Mouse (Mus musculus) v-Abl transformed pro-B cells (cell line): ENCODE measurements at regions not wholly inside any gene's neighbourhood (a gene's known extent, or its start where the extent isn't known, plus 50 kb on each side); places are given as distances from the start of the nearest gene placed in this dataset.

Experiments used
- in situ Hi-C, 2 experiments: fragments of 400-800 bp; cut with MboI; formaldehyde crosslinking; loops; one replicate each; pipeline ENCODE4 v1.15.1; 2025; ENCODE audit not compliant: unreplicated experiment in 2 of 2

DNA sequence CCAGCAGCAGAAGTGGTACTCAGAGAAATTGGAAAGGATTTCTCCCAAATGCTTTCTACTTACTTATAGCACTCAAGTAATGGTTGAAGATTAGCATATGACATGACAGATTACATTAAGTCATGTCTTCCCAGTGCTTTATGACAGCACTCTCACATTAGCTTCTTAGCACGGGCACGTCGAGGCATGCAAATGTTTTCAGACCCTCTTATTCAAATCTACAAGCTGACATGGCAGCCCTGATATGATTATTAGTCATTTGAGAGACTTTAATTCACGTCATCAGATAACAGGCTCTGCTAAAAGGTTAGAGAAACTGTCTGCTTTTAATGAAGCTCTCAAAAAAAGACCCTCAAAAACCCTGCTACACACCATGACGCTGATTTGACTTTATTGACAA is 590.1 kb downstream of the Lmo4 start:
- in situ Hi-C loops, result no loop called here

DNA sequence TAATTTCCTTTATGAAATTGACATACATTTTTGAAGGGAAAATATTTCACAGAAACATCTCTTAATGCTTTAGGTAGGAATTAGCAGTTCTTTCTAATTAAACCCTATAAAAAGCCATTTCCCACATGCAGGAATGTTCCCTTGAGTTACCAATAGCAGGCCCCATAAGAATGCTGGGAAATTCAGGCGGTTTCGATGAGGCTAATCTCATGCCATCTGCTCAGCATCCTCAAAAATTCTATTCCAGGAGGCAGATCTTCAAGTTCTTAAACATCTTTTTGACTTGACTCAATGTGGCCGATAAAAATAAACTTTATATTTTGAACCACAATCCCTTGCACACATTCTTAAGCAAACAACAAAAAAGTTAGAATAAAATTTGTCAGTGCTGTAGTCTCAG is 591.0 kb downstream of the Lmo4 start:
- in situ Hi-C loops, result no loop called here

DNA sequence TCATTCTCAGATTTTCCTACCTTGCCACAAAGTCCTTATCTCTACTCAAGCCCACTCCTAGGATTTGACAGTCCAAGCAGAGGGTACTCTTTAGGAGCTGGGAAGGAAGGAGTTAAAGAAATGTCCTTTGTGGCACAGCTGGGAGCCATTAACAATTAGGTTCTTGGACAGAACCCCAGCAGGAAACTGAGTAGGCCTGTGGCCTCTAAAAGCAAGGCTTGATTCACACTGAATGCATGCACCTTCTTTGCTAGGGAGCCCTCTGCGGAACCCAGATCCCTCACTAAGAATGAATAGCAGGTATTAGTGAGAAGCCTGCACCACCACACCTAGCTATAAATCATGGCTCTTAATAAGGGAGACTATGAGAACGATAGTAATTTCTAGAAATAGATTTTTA is 595.3 kb downstream of the Lmo4 start:
- in situ Hi-C loops, result no loop called here

DNA sequence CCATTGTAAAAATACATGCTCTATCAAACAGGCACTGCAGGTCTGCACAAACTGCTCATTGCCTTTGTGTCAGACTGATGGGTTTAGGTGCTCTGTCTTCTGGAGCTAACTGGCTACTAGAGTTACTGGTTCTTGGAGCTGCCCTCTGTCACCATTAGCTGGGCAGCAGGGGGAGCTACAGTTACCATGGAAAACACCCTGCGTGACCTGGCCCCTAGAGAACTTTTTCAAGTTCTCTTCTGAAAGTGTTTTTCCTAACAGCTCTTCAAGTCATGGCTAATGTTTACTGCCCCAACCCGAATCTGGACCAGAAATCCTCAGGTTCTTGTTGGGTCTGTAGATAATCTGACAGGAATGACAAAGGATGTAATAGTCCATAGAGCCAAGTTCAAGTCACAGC is 605.9 kb downstream of the Lmo4 start:
- in situ Hi-C loops, result no loop called here

DNA sequence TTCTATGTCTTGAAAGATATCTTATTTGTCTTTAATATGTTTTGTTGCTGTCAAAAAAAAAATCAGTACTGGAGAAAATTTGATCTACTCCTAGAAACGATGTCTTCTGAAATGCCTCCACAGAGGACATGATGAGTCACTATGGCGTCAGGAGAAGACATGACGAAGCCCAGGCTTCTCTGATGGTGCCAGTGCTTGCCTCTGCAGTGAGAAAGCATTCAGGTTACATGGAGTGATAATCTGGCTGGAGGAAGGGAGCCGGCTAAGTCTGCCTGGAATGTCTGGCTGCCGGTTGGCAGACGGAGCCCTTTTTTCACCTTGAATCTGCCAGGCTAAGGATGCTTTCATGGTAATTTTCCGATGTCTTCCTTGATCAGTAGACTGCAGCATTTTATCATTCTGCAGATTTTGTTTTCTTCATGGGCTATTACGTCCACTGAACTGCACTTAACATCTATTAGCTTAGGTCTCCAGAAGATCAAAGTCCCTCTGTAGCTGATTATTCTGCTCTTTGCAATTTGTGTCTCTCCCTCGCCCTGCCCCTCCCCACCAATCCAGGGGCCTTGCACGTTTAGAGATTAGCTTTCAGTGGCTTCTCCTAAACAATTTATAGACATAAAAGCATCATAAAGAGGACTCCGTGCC is 607.9 kb downstream of the Lmo4 start:
- in situ Hi-C loops, result no loop called here

GRCm38 (mm10) chr3:143596011-143596683 is 608.9 kb downstream of the Lmo4 start:
- in situ Hi-C loops, result no loop called here

GRCm38 (mm10) chr3:143595081-143595480 is 609.9 kb downstream of the Lmo4 start:
- in situ Hi-C loops, result no loop called here

DNA sequence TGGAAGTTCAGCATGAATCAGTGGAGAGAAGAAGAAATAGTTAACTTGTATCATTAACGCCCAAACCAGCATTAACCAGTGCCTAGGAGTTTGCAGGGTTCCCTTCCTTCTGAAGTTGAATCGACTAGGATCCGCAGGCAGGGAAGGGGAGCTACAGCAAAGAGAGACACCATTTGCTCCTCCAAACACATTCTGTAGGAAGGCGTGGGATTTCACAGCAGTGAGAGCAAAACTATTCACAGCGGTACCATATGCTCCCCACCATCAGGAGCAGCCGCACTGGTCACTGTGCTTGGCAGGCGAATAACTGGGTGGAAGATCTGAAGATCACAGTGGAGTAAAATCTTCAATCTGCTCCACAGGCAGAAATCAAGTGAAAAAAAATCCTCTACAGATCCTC is 610.3 kb downstream of the Lmo4 start:
- in situ Hi-C loops, result no loop called here

- in situ Hi-C loops, result no loop called here
Measured at GRCm38 (mm10) chr3:143586653-143587052, 618.4 kb downstream of the Lmo4 start.

DNA sequence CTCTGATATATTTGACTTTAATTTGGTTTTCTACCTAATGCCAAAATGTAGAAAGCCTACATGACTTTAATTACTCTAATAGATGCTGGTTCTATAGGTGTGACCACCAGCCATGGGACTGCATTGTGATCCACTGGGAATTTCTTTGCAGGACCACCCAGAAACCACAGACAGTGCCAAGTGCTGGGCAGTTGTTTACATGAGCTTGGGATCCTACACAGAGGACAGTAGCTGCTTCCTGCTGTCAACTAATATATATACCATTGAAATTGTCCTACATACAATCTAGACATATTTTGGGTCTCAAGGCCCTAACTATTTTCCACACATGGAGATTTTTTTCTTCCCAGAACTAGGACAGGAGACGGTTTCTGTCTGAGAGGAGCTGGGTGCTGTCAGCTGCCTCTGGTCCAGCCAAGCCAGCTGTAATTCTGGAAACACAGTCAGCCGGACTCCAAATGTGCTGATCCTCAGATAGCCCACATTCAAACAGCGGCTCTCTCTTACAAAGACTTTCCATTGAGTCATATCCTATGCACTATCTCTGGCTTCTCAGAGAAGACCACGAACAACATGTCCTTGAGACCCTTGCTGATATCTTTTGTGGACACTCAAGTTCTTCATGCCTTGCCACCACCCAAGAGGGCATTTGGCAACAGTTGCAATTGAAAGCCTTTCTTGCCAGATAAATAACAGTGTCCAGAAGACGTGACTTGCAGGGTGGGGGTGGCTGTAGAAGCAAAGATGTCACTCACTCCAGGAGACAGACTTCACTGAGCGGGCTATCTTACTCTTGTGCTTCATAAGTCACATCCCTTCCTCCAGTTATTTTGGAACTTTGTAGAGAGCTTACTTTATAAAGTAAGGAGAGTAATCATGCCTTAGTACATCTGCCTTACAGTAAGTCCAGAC is 620.1 kb downstream of the Lmo4 start:
- in situ Hi-C loops, result no loop called here

- in situ Hi-C loops, result no loop called here
Measured at GRCm38 (mm10) chr3:143576338-143577007, 628.5 kb downstream of the Lmo4 start.

DNA sequence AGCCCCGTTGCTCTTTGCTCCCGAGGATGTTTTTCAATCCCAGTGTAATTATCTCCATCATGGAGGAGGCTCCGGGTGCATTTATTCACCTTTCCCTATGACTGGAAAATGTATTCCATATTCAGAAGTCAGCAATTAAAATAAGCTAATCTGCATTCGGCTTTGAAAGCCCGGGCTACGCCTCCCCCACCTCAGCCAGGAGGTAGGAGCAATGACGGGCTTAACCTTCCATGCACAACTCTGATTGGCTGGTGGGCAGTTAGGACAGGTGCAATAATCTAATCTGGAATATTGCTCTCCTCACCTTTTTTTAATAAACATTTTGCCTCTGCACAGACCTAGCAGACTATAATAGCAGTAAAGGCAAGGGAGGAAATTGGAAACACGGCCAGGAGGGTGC is 629.3 kb downstream of the Lmo4 start:
- in situ Hi-C loops, result no loop called here

GRCm38 (mm10) chr3:143574035-143574864 is 630.8 kb downstream of the Lmo4 start:
- in situ Hi-C loops, result no loop called here

GRCm38 (mm10) chr3:143569930-143570329 is 635.1 kb downstream of the Lmo4 start:
- in situ Hi-C loops, result no loop called here

DNA sequence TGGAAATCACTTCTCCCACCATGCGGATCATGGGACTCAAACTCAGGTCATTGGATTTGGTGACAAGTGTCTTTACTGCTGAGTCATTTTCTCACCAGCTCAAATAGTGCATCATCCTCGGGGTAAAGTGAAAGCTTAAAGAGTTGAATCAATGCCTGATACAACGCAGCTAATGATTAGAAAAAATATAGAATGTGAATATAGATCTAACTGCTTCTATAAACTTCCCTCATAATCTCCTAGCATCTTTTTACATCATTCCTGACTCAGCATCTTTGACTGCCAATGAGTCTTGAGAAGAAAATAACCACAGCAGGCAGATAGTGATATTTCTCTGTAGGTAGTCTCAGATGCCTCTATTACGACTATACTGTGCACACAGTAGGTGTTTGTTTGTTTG is 640.0 kb downstream of the Lmo4 start:
- in situ Hi-C loops, result no loop called here

GRCm38 (mm10) chr3:143542811-143543210 is 661.0 kb upstream of the Pkn2 start:
- in situ Hi-C loops, result no loop called here

DNA sequence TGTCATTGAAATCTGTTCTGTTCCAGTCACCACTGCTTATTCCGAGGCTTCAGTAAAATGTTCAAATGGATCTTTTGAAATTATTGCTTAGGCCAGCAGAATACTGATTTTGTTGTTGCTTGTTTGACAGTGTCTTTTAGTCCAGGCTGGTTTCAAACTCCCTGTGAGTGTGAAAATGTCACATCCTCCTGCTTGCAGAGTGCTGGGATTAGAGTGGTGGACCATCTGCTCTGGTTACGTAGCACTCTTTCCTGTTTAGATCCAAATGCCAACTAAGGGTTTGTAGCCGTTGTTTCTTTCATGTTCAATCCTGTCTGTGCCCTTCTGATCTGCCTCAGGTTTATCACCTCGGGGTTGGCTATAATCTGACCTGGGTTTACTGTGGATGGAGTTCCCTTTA is 646.2 kb upstream of the Pkn2 start:
- in situ Hi-C loops, result no loop called here

DNA sequence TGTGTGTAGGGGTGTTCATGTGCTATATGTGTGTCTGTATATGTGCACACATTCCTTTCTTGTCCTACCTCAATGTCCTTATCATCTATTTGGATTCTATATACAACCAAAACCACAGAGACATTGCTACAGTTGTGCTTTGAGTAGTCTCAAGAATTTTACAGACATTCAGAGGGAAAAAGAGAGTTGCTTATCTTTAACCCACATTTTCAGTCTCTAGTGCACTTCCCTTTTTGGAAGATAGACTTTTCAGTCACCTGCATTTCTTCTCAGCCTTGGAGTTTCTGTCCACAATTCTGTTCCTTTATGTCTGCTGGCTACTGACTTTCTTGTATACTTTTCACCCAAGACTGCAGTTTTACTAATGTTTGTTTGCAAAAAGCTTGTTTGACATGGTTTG is 645.5 kb upstream of the Pkn2 start:
- in situ Hi-C loops, result no loop called here

GRCm38 (mm10) chr3:143512517-143513249 is 630.9 kb upstream of the Pkn2 start:
- in situ Hi-C loops, result no loop called here

DNA sequence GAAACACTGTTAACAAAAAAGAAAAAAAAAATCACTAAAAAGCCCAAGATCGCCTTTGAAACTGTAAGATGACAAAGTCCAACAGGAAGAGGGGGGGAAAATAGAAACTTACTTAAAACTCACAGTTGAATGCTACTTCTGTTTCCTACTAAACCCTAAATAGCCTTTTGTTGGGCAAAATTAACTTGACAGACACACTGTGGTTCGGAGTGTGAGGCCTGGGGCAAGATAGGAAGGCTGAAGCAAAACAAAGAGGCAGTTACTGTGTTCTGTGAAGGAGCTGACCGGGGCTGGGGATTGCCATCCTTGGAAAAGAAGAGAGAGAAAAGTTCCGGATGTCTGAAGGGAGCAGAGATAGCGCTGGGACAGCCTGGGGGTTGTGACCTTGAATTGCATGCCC is 627.7 kb upstream of the Pkn2 start:
- in situ Hi-C loops, result no loop called here
